Mouse (Mus musculus) hindbrain, embryonic 15.5 days (tissue): ENCODE measurements around the gene Sucla2. TPM values are rescaled to one million over a fixed set of nuclear protein-coding genes. Genes with fewer than 3 reads are reported as not detected.
A peak's percentile ranks its signal among the peaks of the same experiment; 100 is the strongest.

ENCODE experiments used
- ATAC-seq: fragments of 200-750 bp; cut with Nextera tagmentation; 2 replicates; pipeline ENCODE4 v1.8.0; 2017; ENCODE audit warnings: low read depth, moderate number of reproducible peaks, moderate TSS enrichment; ENCODE audit not compliant: low FRiP score
- H3K27ac ChIP-seq: fragments of 300-500 bp; sonication (generic); replicated peaks from 2 replicates; pipeline ENCODE4 v1.5.1; 2015; ENCODE audit warnings: mild to moderate bottlenecking, inconsistent platforms
- H3K27me3 ChIP-seq: fragments of 300-500 bp; sonication (generic); 2 replicates; pipeline ENCODE4 v1.6.1; 2015; ENCODE audit warnings: control low read depth, inconsistent platforms
- H3K36me3 ChIP-seq: fragments of 300-500 bp; sonication (generic); 2 replicates; pipeline ENCODE4 v1.6.1; 2015; ENCODE audit warnings: control low read depth, inconsistent platforms
- H3K4me1 ChIP-seq: fragments of 300-500 bp; sonication (generic); replicated peaks from 2 replicates; pipeline ENCODE4 v1.6.1; 2015; ENCODE audit warnings: control low read depth, inconsistent platforms
- H3K4me2 ChIP-seq: fragments of 300-500 bp; sonication (generic); 2 replicates; pipeline ENCODE4 v1.6.1; 2015; ENCODE audit warnings: moderate library complexity, mild to moderate bottlenecking, inconsistent platforms
- H3K4me3 ChIP-seq: fragments of 300-500 bp; sonication (generic); 2 replicates; pipeline ENCODE4 v1.5.1; 2015; ENCODE audit warnings: mild to moderate bottlenecking, inconsistent platforms
- H3K9ac ChIP-seq: fragments of 300-500 bp; sonication (generic); 2 replicates; pipeline ENCODE4 v1.6.1; 2015; ENCODE audit warnings: inconsistent platforms
- H3K9me3 ChIP-seq: fragments of 300-500 bp; sonication (generic); 2 replicates; pipeline ENCODE4 v1.6.1; 2016; ENCODE audit warnings: control low read depth, inconsistent platforms
- WGBS: fragments of 180-500 bp; shearing (Covaris S2); methylation state at CpG from one replicate; pipeline ENCODE4 v1.1.7; 2015; 5-methylcytosine and 5-hydroxymethylcytosine counted together
- polyA plus RNA-seq: library from polyadenylated mRNA; unstranded; fragments of >200 nt; fragmentation: Nextera tagmentation; extraction: Ambion mirVana; gene quantifications from 2 replicates; pipeline ENCODE4 v1.2.1, GENCODE M21; 2015

Gene Sucla2
- polyA plus RNA-seq, 1 experiment from 2014 or later = 124 TPM

DNA sequence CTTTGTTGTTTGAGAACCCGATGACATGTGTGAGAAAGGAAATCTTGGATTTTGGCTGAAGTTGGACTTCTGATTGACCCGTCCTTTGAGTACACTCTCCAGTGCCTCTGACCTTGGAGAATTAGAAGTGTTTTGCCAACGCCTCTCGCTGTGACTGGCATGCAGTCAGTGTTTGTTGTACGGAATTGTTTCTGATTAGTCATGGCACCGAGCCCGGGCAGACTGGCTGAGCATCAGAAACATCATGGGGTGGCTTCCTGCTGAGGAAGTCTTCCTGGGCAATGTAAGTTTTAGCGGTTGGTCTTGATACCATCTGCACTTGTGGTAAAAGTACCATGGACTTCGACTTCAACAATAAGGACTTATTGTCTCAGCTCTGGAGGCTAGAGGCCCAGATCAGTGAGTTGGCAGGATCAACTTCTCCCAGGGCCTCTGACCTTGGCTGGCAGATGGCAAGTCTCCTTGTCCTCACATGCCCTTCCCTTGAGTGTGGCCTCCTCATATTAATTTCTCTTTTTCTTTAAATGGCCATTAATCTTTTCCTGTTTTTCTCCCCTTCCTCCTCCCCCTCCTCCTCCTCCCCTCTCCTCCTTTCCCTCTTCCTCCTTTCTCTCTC, 107.6 kb downstream of the Sucla2 start:
- peak; percentile 88 for ATAC-seq
- no peaks in the 10 kb centered on the region for H3K36me3 ChIP-seq
- WGBS = 39% methylated on average over 9 of the region's 9 CpGs

DNA sequence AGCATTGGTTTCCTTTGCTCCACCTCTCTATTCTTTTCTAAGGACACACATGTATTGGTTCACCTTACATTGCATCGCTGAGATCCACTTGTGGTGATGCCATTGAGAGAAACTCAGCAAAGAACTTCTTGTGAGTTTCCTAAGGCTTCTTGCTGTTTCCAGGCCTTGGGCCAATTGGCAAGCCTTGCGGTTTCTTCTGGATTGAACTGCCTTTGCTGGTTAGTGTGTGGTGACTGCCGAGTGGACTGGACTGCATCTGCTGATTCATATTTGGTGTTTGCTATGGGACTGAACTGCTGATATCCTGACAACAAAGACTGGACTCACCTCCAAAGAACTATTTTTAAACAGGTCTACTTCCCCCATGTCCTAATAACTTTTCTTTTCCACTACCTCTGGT, 109.2 kb downstream of the Sucla2 start:
- Histone ChIP-seq H3K27ac (no peak overlapping the region), H3K9me3 (no peaks in the 10 kb centered on the region), H3K27me3 (no peaks in the 10 kb centered on the region), H3K4me3 (no peak overlapping the region), H3K4me1 (no peaks in the 10 kb centered on the region), H3K4me2 (no peak overlapping the region), H3K36me3 (no peaks in the 10 kb centered on the region), H3K9ac (no peak overlapping the region)
- no peak for ATAC-seq
- WGBS = 87% methylated on average over 3 of the region's 3 CpGs

More for the DNA sequence above, 107.6 kb downstream of the Sucla2 start:
- H3K9ac ChIP-seq = no peak overlapping the region
- H3K4me3 ChIP-seq = no peak overlapping the region
- no peaks in the 10 kb centered on the region for H3K4me1 ChIP-seq
- H3K27me3 ChIP-seq = no peaks in the 10 kb centered on the region
- no peak overlapping the region for H3K4me2 ChIP-seq
- no peak overlapping the region for H3K27ac ChIP-seq
- no peaks in the 10 kb centered on the region for H3K9me3 ChIP-seq

- H3K4me1 ChIP-seq = no peaks in the 10 kb centered on the region
- no peak overlapping the region for H3K27ac ChIP-seq
- H3K9me3 ChIP-seq = no peaks in the 10 kb centered on the region
- H3K27me3 ChIP-seq = no peaks in the 10 kb centered on the region
- H3K4me3 ChIP-seq = no peak overlapping the region
- H3K36me3 ChIP-seq = no peaks in the 10 kb centered on the region
- no peak overlapping the region for H3K9ac ChIP-seq
- no peak for ATAC-seq
- H3K4me2 ChIP-seq = no peak overlapping the region
Observed at GRCm38 (mm10) chr14:73637460-73637859, 112.3 kb downstream of the Sucla2 start.

Other genes with a start within 250 kb of the Sucla2 start
- gene Rb1, start 199.5 kb upstream of the Sucla2 start, polyA plus RNA-seq = 25.7 and 27.5 TPM in 2 replicates
- gene Itm2b, start 140.0 kb upstream of the Sucla2 start, polyA plus RNA-seq = 709 and 713 TPM in 2 replicates
- gene Med4, start 15.3 kb upstream of the Sucla2 start, polyA plus RNA-seq = 78.7 and 79.0 TPM in 2 replicates
- 8.5 and 8.8 TPM in 2 replicates for gene Nudt15, start 22.9 kb downstream of the Sucla2 start, polyA plus RNA-seq
- gene Gm21750, start 135.9 kb downstream of the Sucla2 start, polyA plus RNA-seq = not detected in 2 replicates